Mouse (Mus musculus) T-helper 17 cell (primary cell): Measurements from ENCODE around the gene Plk5.
"Not testable (repeated sequence)": the region's sequence is repeated elsewhere in the genome, so short reads cannot be mapped to it uniquely, and the experiment has no call there.

Experiments used
- in situ Hi-C, 2 experiments: fragments of 300-600 bp; cut with MboI, MseI; formaldehyde crosslinking; loops; 1 replicate in 1 of 2; 2 replicates in 1 of 2; pipeline ENCODE4 v1.15.1; 2025; ENCODE audit warnings: high pct_unique_total_duplicates in 2 of 2

Plk5 gene

GRCm38 (mm10) chr10:80330888-80331287, 25.4 kb upstream of the Plk5 start:
- in situ Hi-C loops: no loop called here

DNA sequence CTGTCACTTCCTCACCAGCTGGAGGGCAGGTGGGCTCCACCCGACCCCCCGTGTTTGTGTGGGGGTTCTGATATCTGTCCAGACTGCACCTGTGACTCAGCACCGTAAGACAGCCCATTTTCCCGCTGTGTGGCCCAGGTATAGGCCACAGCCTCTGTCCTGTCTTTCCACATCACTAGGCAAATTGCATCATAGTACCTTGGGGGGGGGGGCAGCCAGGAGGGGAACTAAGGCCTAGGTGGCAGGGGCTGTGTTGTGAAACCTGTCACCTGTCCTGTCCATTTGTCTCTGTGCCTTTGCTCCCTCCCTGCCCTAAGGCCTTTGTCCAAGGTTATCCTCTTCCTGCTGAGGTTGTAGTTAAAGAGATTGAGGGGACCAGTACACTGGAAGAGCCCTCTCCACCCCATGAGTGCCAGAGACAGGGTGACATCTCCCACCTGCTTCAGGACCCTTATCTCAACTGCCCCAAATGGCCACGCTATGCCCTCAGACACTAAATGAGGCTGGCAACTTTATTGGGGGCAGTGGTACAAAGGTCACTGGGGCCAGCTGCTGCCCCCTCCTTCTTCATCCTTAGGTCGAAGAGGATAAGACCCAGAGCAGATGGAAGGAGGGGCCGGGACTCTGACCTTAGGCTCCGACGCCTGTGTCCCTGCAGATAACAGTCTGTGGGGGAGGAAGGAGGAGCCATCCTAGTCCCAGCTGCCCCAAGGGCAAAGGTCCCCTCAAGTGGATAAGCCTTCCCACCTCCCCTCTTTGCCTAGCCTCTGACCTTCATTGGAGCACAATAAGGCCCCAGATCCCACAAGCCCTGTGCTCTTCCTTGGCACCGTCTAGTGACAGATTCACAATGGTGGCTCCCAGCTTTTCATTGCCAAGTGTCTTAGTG, 24.4 kb upstream of the Plk5 start:
- in situ Hi-C loops: no loop called here

- in situ Hi-C loops: no loop called here
These were observed 23.7 kb upstream of the Plk5 start for GRCm38 (mm10) chr10:80332525-80332989.

DNA sequence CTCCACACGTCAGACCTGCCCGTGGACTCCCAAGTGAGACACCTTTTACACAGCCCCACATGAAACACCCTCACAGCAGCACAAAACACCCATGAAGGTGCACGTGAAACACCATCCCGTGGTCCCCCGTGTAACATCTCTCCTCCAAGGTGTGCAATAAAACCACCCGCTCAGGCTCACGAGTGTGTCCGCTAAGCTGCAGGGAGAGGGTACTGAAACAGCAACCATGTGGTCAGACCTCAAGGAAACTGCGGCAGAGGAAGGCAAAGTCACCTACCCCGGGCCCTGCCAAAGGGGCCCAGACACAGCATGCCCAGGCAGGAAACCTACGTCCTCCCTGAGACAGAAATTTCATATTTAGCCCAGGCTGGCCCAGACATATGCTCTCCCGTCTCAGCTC, 20.0 kb upstream of the Plk5 start:
- in situ Hi-C loops: loop anchor here (5.0 kb wide), 2 partner anchors 36 to 41 kb away; no protein-coding TSS in a partner anchor

GRCm38 (mm10) chr10:80339941-80340750, 16.1 kb upstream of the Plk5 start:
- in situ Hi-C loops: loop anchor here (5.0 kb wide), 2 partner anchors 32 to 37 kb away; no protein-coding TSS in a partner anchor

- in situ Hi-C loops: no loop called here
These were observed 15.2 kb upstream of the Plk5 start for GRCm38 (mm10) chr10:80341026-80341425.

DNA sequence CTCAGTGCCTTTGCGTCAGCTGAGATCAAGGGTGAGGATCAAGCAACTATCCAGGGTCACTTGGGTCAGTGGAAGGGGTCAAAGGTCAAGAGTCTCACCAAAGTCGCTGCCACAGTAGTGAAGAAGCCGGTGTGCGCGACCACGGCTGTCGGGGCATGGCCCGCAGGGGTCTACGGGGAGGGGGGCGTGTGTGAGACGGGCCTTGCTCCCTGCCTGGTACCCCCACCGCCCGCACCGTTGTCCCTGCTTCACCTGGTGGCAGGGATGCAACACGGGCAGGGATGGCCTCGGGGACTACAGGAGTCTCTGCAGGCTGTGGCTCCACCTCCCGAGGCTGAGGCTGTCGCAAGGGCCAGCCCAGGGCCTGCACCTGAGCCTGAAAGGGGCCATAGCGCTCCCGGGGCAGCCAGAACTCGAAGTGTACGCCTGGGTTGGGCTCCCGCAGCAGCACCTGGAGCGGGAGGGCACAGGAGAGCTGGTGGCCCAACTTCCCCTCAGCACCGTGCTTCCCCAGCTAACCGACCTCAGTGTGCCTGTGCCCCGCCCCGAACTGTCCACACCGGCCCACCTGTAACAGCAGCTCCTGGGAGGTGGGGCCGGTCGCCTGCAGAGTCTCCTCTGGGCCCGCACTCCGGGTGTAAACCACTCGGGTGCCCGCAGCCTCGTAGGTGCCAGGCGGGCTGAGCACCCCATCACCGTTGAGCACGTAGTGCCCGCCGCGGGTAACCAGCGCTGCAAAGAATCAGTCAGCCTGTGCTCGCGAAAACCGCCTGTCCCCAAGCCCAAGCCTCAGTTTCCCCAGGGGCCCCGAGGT, 14.6 kb upstream of the Plk5 start:
- in situ Hi-C loops: no loop called here

DNA sequence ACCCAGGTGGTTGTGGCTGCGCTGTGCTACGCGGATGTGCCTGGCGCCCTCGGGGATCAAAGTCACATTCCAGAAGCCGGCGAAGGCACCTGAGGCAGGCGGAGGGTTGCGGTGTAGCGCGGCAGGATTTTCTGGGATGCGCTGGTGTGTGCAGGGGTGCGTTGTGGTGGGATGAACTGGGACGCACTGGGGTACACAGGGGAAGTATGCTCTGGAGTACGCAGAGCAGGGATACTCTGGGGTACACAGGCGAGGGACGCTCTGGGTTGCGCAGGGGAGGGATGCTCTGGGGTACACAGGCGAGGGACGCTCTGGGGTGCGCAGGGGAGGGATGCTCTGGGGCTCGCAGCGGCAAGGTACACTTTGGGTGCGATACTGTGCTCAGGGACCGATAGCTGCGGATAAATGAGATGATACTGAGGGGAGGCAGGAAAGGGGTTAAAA, 13.9 kb upstream of the Plk5 start:
- in situ Hi-C loops: no loop called here

DNA sequence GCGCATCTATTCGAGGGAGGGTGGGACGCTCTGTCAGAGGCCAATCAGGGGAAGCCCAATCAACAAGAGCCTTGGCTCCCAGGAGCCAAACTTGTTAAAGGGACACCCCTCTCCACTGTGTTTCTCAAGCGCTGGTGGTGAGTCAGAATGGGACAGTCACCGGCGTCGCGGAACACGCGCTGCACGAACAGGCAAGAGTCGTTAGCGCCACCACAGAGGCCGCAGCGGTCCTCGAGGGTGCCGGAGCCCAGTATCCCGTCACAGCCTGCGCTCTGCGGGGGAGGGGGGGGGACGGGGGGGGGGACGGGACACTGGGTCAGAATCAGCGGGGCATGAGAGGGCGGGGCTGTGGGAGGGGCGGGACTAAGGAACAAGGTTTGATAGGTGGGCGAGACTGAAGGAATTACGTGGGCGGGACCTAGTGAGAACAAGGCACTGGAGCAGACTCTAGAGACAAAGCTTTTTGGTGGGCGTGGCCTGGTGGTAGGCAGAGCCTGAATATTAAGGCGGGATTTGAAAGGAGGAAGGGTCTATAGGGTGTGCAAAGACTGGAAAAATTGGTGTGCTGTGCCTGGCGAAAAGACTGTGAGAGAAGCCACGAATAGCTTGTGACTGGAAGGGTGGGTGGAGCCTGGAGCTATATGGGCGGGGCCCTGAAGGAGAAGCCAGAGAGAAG, 13.4 kb upstream of the Plk5 start:
- in situ Hi-C loops: no loop called here

DNA sequence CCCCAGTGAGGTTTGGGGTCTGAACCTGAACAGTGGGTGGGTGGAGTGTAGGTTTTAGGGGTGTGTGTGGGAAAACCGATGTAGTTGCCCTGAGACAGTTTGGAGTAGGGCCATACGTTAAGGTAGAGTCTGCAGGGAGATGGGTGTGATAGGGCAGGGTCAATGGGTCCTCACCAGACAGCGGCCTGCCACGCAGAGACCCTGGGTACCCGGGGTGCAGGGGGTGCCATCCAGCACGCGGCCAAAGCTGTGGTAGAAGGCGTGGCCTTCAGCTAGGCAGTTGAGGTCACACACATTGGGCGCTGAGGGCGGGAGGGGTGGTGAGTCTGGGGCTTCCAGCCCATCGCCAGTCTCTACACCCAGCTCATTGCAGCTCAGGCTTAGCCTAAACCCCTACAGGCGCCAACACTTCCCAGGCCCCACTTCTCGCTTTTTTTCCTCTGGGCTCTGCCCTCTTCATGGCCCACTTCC, 12.8 kb upstream of the Plk5 start:
- in situ Hi-C loops: no loop called here

GRCm38 (mm10) chr10:80344131-80344661, 12.1 kb upstream of the Plk5 start:
- in situ Hi-C loops: no loop called here

GRCm38 (mm10) chr10:80345122-80345521, 11.1 kb upstream of the Plk5 start:
- in situ Hi-C loops: no loop called here

DNA sequence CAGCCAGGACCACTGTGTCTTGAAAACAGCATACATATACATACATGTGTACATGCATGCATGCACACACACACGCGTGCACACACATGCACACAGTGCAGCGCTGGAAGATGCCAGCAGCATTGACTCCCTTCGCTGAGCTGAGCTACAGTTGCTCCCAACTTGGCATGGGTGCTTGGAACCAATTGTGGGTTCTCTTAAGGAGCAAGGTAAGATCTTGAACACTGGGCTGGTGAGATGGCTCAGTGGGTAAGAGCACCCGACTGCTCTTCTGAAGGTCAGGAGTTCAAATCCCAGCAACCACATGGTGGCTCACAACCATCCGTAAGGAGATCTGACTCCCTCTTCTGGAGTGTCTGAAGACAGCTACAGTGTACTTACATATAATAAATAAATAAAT, 10.3 kb upstream of the Plk5 start:
- in situ Hi-C loops: not testable (repeated sequence)

DNA sequence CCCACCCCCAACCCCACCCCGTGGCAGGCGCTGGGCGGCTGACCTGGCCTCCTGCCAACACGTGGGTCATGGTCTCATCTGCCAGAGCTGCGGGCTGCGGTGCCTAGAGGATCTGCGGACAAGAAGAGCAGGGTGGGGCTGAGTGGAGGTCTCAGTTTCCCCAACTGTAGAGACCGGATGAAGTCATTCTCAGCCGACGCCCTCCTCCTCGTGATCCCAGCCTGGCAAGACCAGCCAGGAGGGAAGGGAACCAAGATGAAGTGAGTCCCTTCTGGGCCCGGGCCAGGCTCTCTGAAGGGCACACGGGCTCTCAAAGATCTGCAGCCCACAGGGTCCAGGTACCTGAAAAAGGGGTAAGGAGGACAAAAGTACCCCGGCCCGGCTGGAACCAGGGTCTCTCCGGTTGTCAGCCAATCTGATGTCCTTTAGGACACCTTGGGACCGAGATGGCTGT, 8.7 kb upstream of the Plk5 start:
- in situ Hi-C loops: no loop called here

- in situ Hi-C loops: no loop called here
These were observed 7.9 kb upstream of the Plk5 start, which contains the start of gene Adamtsl5 for GRCm38 (mm10) chr10:80348244-80348781. Gene Adamtsl5 (minus strand): TSS chr10:80348412.

- in situ Hi-C loops: no loop called here
These were observed 7.3 kb upstream of the Plk5 start for GRCm38 (mm10) chr10:80348981-80349380.

- in situ Hi-C loops: no loop called here
These were observed 6.0 kb upstream of the Plk5 start for GRCm38 (mm10) chr10:80350292-80350691.

DNA sequence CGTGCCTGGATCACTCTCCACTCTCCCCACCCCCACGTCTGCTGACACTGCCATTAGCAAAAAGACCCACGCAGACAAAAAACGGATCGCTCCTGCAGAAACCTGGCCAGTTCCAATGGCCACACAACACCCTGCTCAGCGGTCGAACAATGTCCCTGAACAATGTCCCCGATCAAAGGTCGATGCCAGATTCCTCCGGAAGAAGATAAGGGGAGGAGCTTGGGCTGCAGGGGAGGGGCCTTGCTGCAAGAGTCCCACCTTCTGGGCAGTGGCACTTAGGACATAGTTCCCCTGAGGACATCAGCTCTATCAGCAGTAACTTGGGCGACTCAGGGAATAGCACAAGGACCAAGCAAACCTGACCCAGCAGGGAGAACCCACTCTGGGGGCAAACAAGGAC, 4.4 kb upstream of the Plk5 start:
- in situ Hi-C loops: no loop called here

DNA sequence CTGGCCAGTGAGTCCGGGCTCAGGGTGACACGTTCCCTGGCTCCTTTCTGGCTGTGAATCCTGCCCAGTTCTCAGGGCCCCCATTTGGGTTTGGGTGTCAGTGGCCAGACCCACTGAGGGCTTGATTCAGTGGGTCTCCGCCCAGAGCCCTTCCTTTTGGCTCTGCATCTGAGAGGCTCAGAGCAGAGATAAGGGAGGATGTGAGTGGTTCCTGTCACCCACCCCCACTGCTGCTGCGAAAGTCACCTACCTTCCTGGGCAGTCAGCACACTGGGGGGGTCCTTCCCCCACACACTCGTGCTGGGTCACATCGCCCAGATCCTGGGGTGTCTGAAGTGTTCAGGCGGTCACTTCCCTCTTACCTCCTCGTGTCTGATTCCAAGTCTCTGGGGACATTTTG, 3.5 kb upstream of the Plk5 start:
- in situ Hi-C loops: no loop called here

GRCm38 (mm10) chr10:80355431-80355830, 828 bp upstream of the Plk5 start:
- in situ Hi-C loops: no loop called here
